Mouse (Mus musculus) bone marrow macrophage, adult 2 months (primary cell): ENCODE data around the gene Cnpy2. TPM values are rescaled to one million over a fixed set of nuclear protein-coding genes. Genes with fewer than 3 reads are reported as not detected.

Source experiments
- H3K27ac ChIP-seq: 2 replicates; pipeline ENCODE4 v1.5.1; 2012; ENCODE audit warnings: low read depth, low read length; ENCODE audit not compliant: insufficient read depth
- H3K4me1 ChIP-seq: 2 replicates; pipeline ENCODE4 v1.6.1; 2012; ENCODE audit warnings: low read length; ENCODE audit not compliant: control insufficient read depth, insufficient read depth
- H3K4me3 ChIP-seq: 2 replicates; pipeline ENCODE4 v1.5.1; 2012; ENCODE audit warnings: mild to moderate bottlenecking, low read length, moderate library complexity; ENCODE audit not compliant: insufficient read depth
- CTCF ChIP-seq: IDR thresholded peaks from 2 replicates; pipeline ENCODE4 v1.5.1; 2012; ENCODE audit warnings: low read depth, mild to moderate bottlenecking, low read length, moderate library complexity
- POLR2A ChIP-seq: IDR thresholded peaks from 2 replicates; pipeline ENCODE4 v1.6.1; 2012; ENCODE audit warnings: mild to moderate bottlenecking, low read depth, low read length, borderline replicate concordance
- polyA plus RNA-seq: library from polyadenylated mRNA; stranded (reverse); fragments of >200 nt; gene quantifications from 2 replicates; pipeline ENCODE4 v1.2.4, GENCODE M21; 2012; ENCODE audit not compliant: missing spikeins, insufficient read depth, insufficient read length

Cnpy2 gene
- polyA plus RNA-seq, 1 experiment, result 78.6 TPM

- Histone ChIP-seq H3K27ac (peak overlapping the region; percentile 96), H3K4me1 (peaks cover 56% of the 10 kb centered on the region), H3K4me3 (no peak overlapping the region)
- TF ChIP-seq CTCF (0 out of 2 replicates have a peak, but pooled peaks have one; percentile 20), POLR2A (no peak)
These were observed 52.1 kb downstream of the Cnpy2 start for GRCm38 (mm10) chr10:128374393-128374792.

GRCm38 (mm10) chr10:128376099-128376454 lies 53.8 kb downstream of the Cnpy2 start:
- Histone ChIP-seq H3K4me1 (peaks cover 40% of the 10 kb centered on the region), H3K27ac (peak overlapping the region; percentile 91), H3K4me3 (peak overlapping the region; percentile 91)
- TF ChIP-seq CTCF (no peak), POLR2A (no peak)

- Histone ChIP-seq H3K4me3 (peak within 1 kb of the TSS; percentile 91), H3K4me1 (peaks cover 36% of the 10 kb centered on the region)
- no peak for TF ChIP-seq CTCF
- 0 out of 2 replicates have a peak, but pooled peaks have one; percentile 4 for TF ChIP-seq POLR2A
These were observed 54.4 kb downstream of the Cnpy2 start, which contains the start of gene Ankrd52 for GRCm38 (mm10) chr10:128376455-128377211. Ankrd52 (plus strand) TSS chr10:128377115.

More at GRCm38 (mm10) chr10:128376455-128377211, 54.4 kb downstream of the Cnpy2 start, which contains the start of gene Ankrd52:
- H3K27ac ChIP-seq, result peak within 1 kb of the TSS; percentile 91

Other genes with a start within 250 kb of the Cnpy2 start
- 483 and 528 TPM in 2 replicates for gene Atp5b, start 239.2 kb upstream of the Cnpy2 start, polyA plus RNA-seq
- gene Baz2a, start 230.9 kb upstream of the Cnpy2 start, polyA plus RNA-seq, result 49.0 and 52.9 TPM in 2 replicates
- gene Rbms2, start 142.2 kb upstream of the Cnpy2 start, polyA plus RNA-seq, result 39.4 and 39.8 TPM in 2 replicates
- not detected in 2 replicates for gene Gls2, start 128.0 kb upstream of the Cnpy2 start, polyA plus RNA-seq
- 5.3 and 6.1 TPM in 2 replicates for gene Spryd4, start 110.7 kb upstream of the Cnpy2 start, polyA plus RNA-seq
- gene Mip, start 96.6 kb upstream of the Cnpy2 start, polyA plus RNA-seq, result not detected in 2 replicates
- gene Timeless, start 90.4 kb upstream of the Cnpy2 start, polyA plus RNA-seq, result 6.4 and 10.7 TPM in 2 replicates
- gene Apon, start 68.4 kb upstream of the Cnpy2 start, polyA plus RNA-seq, result not detected in 2 replicates
- gene Apof, start 53.8 kb upstream of the Cnpy2 start, polyA plus RNA-seq, result not detected in 2 replicates
- 89.6 and 94.6 TPM in 2 replicates for gene Stat2, start 51.9 kb upstream of the Cnpy2 start, polyA plus RNA-seq
- gene Il23a, start 23.7 kb upstream of the Cnpy2 start, polyA plus RNA-seq, result not detected in 2 replicates
- gene Pan2, start 19.1 kb upstream of the Cnpy2 start, polyA plus RNA-seq, result 14.3 and 15.2 TPM in 2 replicates
- 98.1 and 109 TPM in 2 replicates for gene Cs, start 15.3 kb downstream of the Cnpy2 start, polyA plus RNA-seq
- 40.6 and 46.1 TPM in 2 replicates for gene Coq10a, start 46.5 kb downstream of the Cnpy2 start, polyA plus RNA-seq
- gene Ankrd52, start 54.7 kb downstream of the Cnpy2 start, polyA plus RNA-seq, result 33.1 and 34.8 TPM in 2 replicates
- not detected in 2 replicates for gene Slc39a5, start 78.8 kb downstream of the Cnpy2 start, polyA plus RNA-seq
- 47.2 and 62.7 TPM in 2 replicates for gene Nabp2, start 89.0 kb downstream of the Cnpy2 start, polyA plus RNA-seq
- gene Rnf41, start 89.2 kb downstream of the Cnpy2 start, polyA plus RNA-seq, result 42.6 and 47.6 TPM in 2 replicates
- gene Smarcc2, start 136.8 kb downstream of the Cnpy2 start, polyA plus RNA-seq, result 101 and 105 TPM in 2 replicates
- gene Myl6, start 171.7 kb downstream of the Cnpy2 start, polyA plus RNA-seq, result 1,186 and 1,257 TPM in 2 replicates
- gene Myl6b, start 176.2 kb downstream of the Cnpy2 start, polyA plus RNA-seq, result 2.5 and 3.9 TPM in 2 replicates
- 179 and 197 TPM in 2 replicates for gene Esyt1, start 203.4 kb downstream of the Cnpy2 start, polyA plus RNA-seq
- 9.6 and 15.4 TPM in 2 replicates for gene Zc3h10, start 225.3 kb downstream of the Cnpy2 start, polyA plus RNA-seq
- 2,460 and 2,819 TPM in 2 replicates for gene Rpl41, start 226.8 kb downstream of the Cnpy2 start, polyA plus RNA-seq
- gene Pa2g4, start 243.5 kb downstream of the Cnpy2 start, polyA plus RNA-seq, result 70.1 and 76.0 TPM in 2 replicates